Mouse (Mus musculus): ENCODE data around the gene Gzmk.

GRCm38 (mm10) chr13:113245025-113245424 lies 19.3 kb upstream of the Gzmk start:
- TF ChIP-seq HCFC1 (IDR thresholded peaks at IDR 0.05; ENCODE audit: borderline replicate concordance, insufficient read depth, low read length) (no peak), CHD2 (IDR thresholded peaks at IDR 0.05; ENCODE audit: low read depth, low read length) (no peak), MAFK (IDR thresholded peaks at IDR 0.05; ENCODE audit: insufficient read depth, low read depth, low read length) (no peak), ZNF384 (IDR thresholded peaks at IDR 0.05; ENCODE audit: low read depth, low read length) (no peak)

Data from ES-E14 (cell line).